Mouse (Mus musculus): ENCODE results near the gene Wnt2b. TPM values are rescaled to one million over a fixed set of nuclear protein-coding genes. Genes with fewer than 3 reads are reported as not detected.

Wnt2b gene
- polyA plus RNA-seq, 1 experiment = not detected

- H3K27me3 ChIP-seq (ENCODE audit: control insufficient read depth) = peaks cover 38% of the 10 kb centered on the region
- peak overlapping the region; percentile 53 for H3K4me3 ChIP-seq (replicated peaks)
- H3K36me3 ChIP-seq (ENCODE audit: control insufficient read depth) = no peaks in the 10 kb centered on the region
- no peaks in the 10 kb centered on the region for H3K9me3 ChIP-seq (ENCODE audit: control insufficient read depth, low read length)
- peaks cover 6% of the 10 kb centered on the region for H3K4me1 ChIP-seq (ENCODE audit: control insufficient read depth)
- TF ChIP-seq GATA1 (IDR thresholded peaks at IDR 0.05; ENCODE audit: low read length) (no peak), TAL1 (IDR thresholded peaks at IDR 0.05; ENCODE audit: low read length) (no peak)
These were observed 6.0 kb upstream of the Wnt2b start for GRCm38 (mm10) chr3:104967548-104968300.

GRCm38 (mm10) chr3:104965991-104966554 lies 4.4 kb upstream of the Wnt2b start:
- no peaks in the 10 kb centered on the region; the same call in 1 of the 2 replicates for H3K9me3 ChIP-seq (ENCODE audit: control insufficient read depth, low read length)
- H3K27me3 ChIP-seq (ENCODE audit: control insufficient read depth) = peaks cover 55% of the 10 kb centered on the region
- no peak overlapping the region for H3K4me3 ChIP-seq (replicated peaks)
- H3K36me3 ChIP-seq (ENCODE audit: control insufficient read depth) = no peaks in the 10 kb centered on the region
- TF ChIP-seq GATA1 (IDR thresholded peaks at IDR 0.05; ENCODE audit: low read length) = no peak
- TF ChIP-seq TAL1 (IDR thresholded peaks at IDR 0.05; ENCODE audit: low read length) = no peak
- H3K4me1 ChIP-seq (ENCODE audit: control insufficient read depth) = peaks cover 8% of the 10 kb centered on the region

- Histone ChIP-seq H3K4me1 (ENCODE audit: control insufficient read depth) (peaks cover 8% of the 10 kb centered on the region), H3K4me3 (replicated peaks) (no peak overlapping the region), H3K27me3 (ENCODE audit: control insufficient read depth) (peaks cover 63% of the 10 kb centered on the region), H3K36me3 (ENCODE audit: control insufficient read depth) (no peaks in the 10 kb centered on the region), H3K9me3 (ENCODE audit: control insufficient read depth, low read length) (no peaks in the 10 kb centered on the region; the same call in 1 of the 2 replicates)
- TF ChIP-seq TAL1 (IDR thresholded peaks at IDR 0.05; ENCODE audit: low read length) (no peak), GATA1 (IDR thresholded peaks at IDR 0.05; ENCODE audit: low read length) (no peak)
These were observed 3.5 kb upstream of the Wnt2b start for GRCm38 (mm10) chr3:104965070-104965855.

- no peaks in the 10 kb centered on the region; the same call in 1 of the 2 replicates for H3K9me3 ChIP-seq (ENCODE audit: control insufficient read depth, low read length)
- H3K27me3 ChIP-seq (ENCODE audit: control insufficient read depth) = peaks cover 79% of the 10 kb centered on the region
- no peak overlapping the region for H3K4me3 ChIP-seq (replicated peaks)
- no peaks in the 10 kb centered on the region for H3K36me3 ChIP-seq (ENCODE audit: control insufficient read depth)
- H3K4me1 ChIP-seq (ENCODE audit: control insufficient read depth) = peaks cover 8% of the 10 kb centered on the region
- TF ChIP-seq GATA1 (IDR thresholded peaks at IDR 0.05; ENCODE audit: low read length) (no peak), TAL1 (IDR thresholded peaks at IDR 0.05; ENCODE audit: low read length) (no peak)
These were observed 1.9 kb upstream of the Wnt2b start for GRCm38 (mm10) chr3:104963331-104964276.

GRCm38 (mm10) chr3:104962866-104963265 lies 1.1 kb upstream of the Wnt2b start:
- Histone ChIP-seq H3K9me3 (ENCODE audit: control insufficient read depth, low read length) (no peaks in the 10 kb centered on the region; the same call in 1 of the 2 replicates), H3K4me3 (replicated peaks) (no peak overlapping the region), H3K36me3 (ENCODE audit: control insufficient read depth) (no peaks in the 10 kb centered on the region), H3K4me1 (ENCODE audit: control insufficient read depth) (peaks cover 5% of the 10 kb centered on the region), H3K27me3 (ENCODE audit: control insufficient read depth) (peaks cover 79% of the 10 kb centered on the region)
- TF ChIP-seq GATA1 (IDR thresholded peaks at IDR 0.05; ENCODE audit: low read length) (no peak), TAL1 (IDR thresholded peaks at IDR 0.05; ENCODE audit: low read length) (no peak)

GRCm38 (mm10) chr3:104962141-104962611 lies 455 bp upstream of the Wnt2b start:
- Histone ChIP-seq H3K4me1 (ENCODE audit: control insufficient read depth) (0 out of 2 replicates have a peak, but pooled peaks cover 2% of the 10 kb centered on the region), H3K27me3 (ENCODE audit: control insufficient read depth) (peaks cover 72% of the 10 kb centered on the region), H3K9me3 (ENCODE audit: control insufficient read depth, low read length) (no peaks in the 10 kb centered on the region; the same call in 1 of the 2 replicates), H3K4me3 (replicated peaks) (no peak overlapping the region), H3K36me3 (ENCODE audit: control insufficient read depth) (no peaks in the 10 kb centered on the region)
- TF ChIP-seq TAL1 (IDR thresholded peaks at IDR 0.05; ENCODE audit: low read length) (no peak), GATA1 (IDR thresholded peaks at IDR 0.05; ENCODE audit: low read length) (no peak)

GRCm38 (mm10) chr3:104960026-104961000 lies 1.4 kb downstream of the Wnt2b start:
- TF ChIP-seq GATA1 (IDR thresholded peaks at IDR 0.05; ENCODE audit: low read length) = no peak
- no peak for TF ChIP-seq TAL1 (IDR thresholded peaks at IDR 0.05; ENCODE audit: low read length)
- H3K9me3 ChIP-seq (ENCODE audit: control insufficient read depth, low read length) = no peaks in the 10 kb centered on the region; the same call in 1 of the 2 replicates
- no peak overlapping the region for H3K4me3 ChIP-seq (replicated peaks)
- H3K27me3 ChIP-seq (ENCODE audit: control insufficient read depth) = peaks cover 65% of the 10 kb centered on the region
- 0 out of 2 replicates have a peak, but pooled peaks cover 2% of the 10 kb centered on the region for H3K4me1 ChIP-seq (ENCODE audit: control insufficient read depth)
- H3K36me3 ChIP-seq (ENCODE audit: control insufficient read depth) = no peaks in the 10 kb centered on the region

All from erythroblast, embryonic 14.5 days (primary cell).